Mouse (Mus musculus): ENCODE data around the gene Hdac7. TPM values are rescaled to one million over a fixed set of nuclear protein-coding genes. Genes with fewer than 3 reads are reported as not detected.
A peak's percentile ranks its signal among the peaks of the same experiment; 100 is the strongest.

Gene Hdac7
- polyA plus RNA-seq, 1 experiment: 29.9 TPM

DNA sequence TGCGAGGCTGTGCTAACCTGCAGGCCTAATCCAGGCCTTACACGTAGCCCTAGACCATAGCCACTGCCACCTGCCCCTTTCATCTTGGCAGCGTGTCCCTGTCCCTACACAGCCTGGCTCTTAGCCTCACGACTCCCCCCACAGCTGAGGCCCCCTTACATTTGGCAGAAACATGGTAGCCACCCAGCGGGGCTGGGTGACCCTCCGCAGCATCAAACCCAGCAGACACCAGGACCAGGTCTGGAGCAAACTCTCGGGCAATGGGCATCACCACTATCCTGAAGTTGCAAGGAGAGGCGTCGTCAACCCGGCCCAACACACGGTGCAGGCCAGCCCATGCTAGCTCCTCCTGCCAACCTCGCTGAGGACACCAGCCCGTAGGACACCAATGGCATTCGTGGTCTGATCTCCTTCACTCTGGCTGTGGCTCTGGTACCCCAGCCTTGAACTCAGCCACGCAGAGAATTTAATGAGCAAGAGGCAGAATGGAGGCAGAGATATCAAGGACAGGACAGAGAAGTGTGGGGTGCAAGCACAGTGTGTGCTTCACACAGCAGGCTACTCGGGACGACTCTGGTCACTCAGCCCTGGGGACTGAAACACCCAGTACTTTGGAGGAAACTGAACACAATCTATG is 47.5 kb downstream of the Hdac7 start:
- no peaks in the 10 kb centered on the region for H3K4me1 ChIP-seq (ENCODE audit: control insufficient read depth, insufficient read depth, insufficient read length, low read length)
- TF ChIP-seq POLR2A (IDR thresholded peaks at IDR 0.05; ENCODE audit: low read depth, low read length) (no peak), CTCF (IDR thresholded peaks at IDR 0.05; ENCODE audit: extremely low read depth, insufficient read length, insufficient replicate concordance, low read depth, low read length) (no peak)
- H3K36me3 ChIP-seq (ENCODE audit: control insufficient read depth, insufficient read depth, low read length): peaks cover 16% of the 10 kb centered on the region; the same call in 1 of the 2 replicates
- H3K4me3 ChIP-seq (ENCODE audit: low read depth, low read length): no peak overlapping the region
- no peak overlapping the region for H3K27ac ChIP-seq (ENCODE audit: insufficient read depth, low read depth, low read length)
- H3K27me3 ChIP-seq (ENCODE audit: control insufficient read depth, insufficient read depth, low read length): no peaks in the 10 kb centered on the region
- WGBS: 96% methylated on average over 17 of the region's 17 CpGs

DNA sequence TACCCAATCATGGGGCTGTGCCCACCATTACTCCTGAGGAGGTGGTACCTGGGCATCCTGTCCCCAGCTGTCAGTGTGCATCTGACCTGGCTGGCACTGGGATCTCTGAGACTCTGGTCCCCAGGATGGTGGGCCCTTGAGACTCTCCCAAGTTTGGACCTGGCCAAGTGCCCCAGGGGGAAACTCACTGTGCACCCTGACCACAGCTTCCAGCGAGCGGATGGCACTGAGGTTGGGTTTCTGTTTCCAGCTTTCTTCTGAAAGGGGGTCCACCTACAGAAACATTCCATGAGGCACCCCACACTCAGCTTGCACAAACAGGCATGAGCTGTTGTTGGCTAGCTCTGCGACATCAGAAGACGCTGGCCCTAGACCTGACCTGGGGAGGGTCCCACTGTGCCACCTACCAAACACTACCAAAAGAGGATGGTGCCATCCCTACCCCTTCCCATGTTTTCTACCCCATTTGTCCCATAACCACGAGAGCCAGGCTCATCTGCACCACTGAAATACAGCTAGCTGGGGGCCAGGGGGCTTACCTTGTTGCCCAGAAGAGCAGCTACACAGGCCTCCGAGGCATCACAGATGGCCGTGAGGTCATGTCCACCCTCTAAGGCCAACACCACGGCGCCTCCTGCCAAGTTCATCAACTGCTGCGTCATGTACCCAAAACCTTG is 48.6 kb downstream of the Hdac7 start:
- TF ChIP-seq CTCF (IDR thresholded peaks at IDR 0.05; ENCODE audit: extremely low read depth, insufficient read length, insufficient replicate concordance, low read depth, low read length) (no peak), POLR2A (IDR thresholded peaks at IDR 0.05; ENCODE audit: low read depth, low read length) (no peak)
- Histone ChIP-seq H3K27ac (ENCODE audit: insufficient read depth, low read depth, low read length) (no peak overlapping the region), H3K4me1 (ENCODE audit: control insufficient read depth, insufficient read depth, insufficient read length, low read length) (no peaks in the 10 kb centered on the region), H3K36me3 (ENCODE audit: control insufficient read depth, insufficient read depth, low read length) (peaks cover 16% of the 10 kb centered on the region; the same call in 1 of the 2 replicates), H3K4me3 (ENCODE audit: low read depth, low read length) (no peak overlapping the region), H3K27me3 (ENCODE audit: control insufficient read depth, insufficient read depth, low read length) (no peaks in the 10 kb centered on the region)
- 94% methylated on average over 10 of the region's 10 CpGs for WGBS

DNA sequence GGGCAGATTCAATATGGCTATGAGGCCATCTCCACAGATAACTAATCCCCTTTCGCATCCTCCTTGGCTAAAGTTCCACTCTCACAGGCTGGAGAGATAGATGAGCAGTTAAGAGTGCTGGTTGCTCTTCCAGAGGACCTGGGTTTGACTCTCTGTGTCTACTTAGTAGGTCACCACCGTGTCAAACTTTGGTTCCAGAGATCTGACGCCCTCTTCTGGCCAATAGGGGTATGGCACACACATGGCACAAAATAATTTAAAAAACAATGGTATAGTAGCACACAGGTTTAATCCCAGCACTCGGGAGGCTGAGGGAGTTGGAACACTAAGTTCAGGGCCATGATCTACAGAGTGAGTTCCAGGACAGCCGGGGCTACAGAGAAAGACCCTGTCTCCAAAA is 50.0 kb downstream of the Hdac7 start:
- Histone ChIP-seq H3K36me3 (ENCODE audit: control insufficient read depth, insufficient read depth, low read length) (peaks cover 16% of the 10 kb centered on the region; the same call in 1 of the 2 replicates), H3K27me3 (ENCODE audit: control insufficient read depth, insufficient read depth, low read length) (no peaks in the 10 kb centered on the region), H3K4me1 (ENCODE audit: control insufficient read depth, insufficient read depth, insufficient read length, low read length) (peaks cover 3% of the 10 kb centered on the region), H3K4me3 (ENCODE audit: low read depth, low read length) (no peak overlapping the region), H3K27ac (ENCODE audit: insufficient read depth, low read depth, low read length) (no peak overlapping the region)
- TF ChIP-seq POLR2A (IDR thresholded peaks at IDR 0.05; ENCODE audit: low read depth, low read length): no peak
- TF ChIP-seq CTCF (IDR thresholded peaks at IDR 0.05; ENCODE audit: extremely low read depth, insufficient read length, insufficient replicate concordance, low read depth, low read length): peak; percentile 22; the same call in 1 of the 2 replicates
- WGBS: 77% methylated on average over 5 of the region's 5 CpGs

DNA sequence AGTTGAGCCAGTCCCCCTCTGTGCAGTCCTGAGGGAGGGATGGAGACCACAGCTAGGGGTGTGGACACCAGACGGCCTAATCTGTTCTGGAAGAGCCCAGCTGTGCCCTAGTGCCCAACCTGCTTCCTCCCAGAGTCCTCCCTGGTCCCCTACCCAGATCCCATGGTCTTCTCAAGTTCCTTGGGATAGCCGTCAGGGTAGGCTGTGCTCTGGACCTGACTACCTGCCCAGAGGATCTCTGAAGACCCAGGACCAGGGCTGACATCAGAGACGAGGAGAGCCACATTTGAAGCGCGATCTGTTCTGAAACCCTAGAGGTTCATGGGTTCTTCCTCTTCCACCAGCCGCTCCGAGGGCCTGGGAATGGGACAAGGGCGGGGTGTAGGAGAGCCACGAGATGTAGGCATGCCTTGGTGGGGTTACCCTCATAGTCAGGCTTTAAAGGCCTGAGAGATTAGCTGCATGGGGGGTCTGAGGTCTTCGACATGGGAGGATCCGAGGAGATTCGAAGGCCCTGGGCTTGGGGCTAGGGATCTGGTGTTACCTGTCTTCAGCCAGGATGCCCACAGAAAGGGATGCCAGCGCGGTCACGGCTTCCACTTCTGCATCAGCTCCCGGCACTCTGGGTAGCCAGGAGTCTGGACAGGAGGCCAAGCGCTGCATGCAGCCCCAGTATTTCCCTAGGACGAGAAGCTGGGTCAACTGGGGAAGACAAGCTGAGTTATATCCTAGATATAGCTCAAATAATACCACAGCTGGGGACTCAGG is 50.7 kb downstream of the Hdac7 start:
- Histone ChIP-seq H3K27me3 (ENCODE audit: control insufficient read depth, insufficient read depth, low read length) (no peaks in the 10 kb centered on the region), H3K36me3 (ENCODE audit: control insufficient read depth, insufficient read depth, low read length) (peaks cover 16% of the 10 kb centered on the region; the same call in 1 of the 2 replicates), H3K4me3 (ENCODE audit: low read depth, low read length) (no peak overlapping the region), H3K4me1 (ENCODE audit: control insufficient read depth, insufficient read depth, insufficient read length, low read length) (peaks cover 6% of the 10 kb centered on the region), H3K27ac (ENCODE audit: insufficient read depth, low read depth, low read length) (no peak overlapping the region)
- no peak for TF ChIP-seq CTCF (IDR thresholded peaks at IDR 0.05; ENCODE audit: extremely low read depth, insufficient read length, insufficient replicate concordance, low read depth, low read length)
- no peak for TF ChIP-seq POLR2A (IDR thresholded peaks at IDR 0.05; ENCODE audit: low read depth, low read length)
- 90% methylated on average over 18 of the region's 18 CpGs for WGBS

DNA sequence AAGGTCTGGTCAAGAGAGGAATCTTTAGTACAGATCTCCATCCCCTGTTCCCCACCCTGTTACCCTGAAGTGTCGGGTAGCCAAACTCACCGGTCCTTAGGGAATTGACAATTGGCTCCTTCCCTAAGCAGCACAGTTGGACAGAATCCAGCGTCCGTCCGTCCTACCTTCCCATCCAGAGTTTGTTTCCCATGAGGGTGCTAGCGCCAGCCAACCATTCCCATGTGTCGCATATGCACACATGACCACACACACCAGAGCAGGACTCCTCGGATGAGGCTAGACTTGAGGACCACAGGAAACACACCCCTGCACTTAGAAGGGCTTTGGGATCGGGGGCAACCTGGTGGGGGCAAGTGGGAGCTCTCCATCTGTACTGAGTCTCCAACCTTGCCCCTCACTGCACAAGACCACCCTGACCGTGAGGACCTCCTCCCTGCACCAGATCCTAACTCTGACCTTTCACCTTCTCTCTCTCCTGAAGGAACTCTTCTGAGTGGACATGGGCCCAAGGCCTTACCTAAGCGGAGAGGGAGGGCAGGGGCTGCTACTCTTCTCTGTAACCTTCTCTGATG is 53.1 kb downstream of the Hdac7 start:
- 82% methylated on average over 11 of the region's 11 CpGs for WGBS
- Histone ChIP-seq H3K36me3 (ENCODE audit: control insufficient read depth, insufficient read depth, low read length) (0 out of 2 replicates have a peak, but pooled peaks cover 1% of the 10 kb centered on the region), H3K27me3 (ENCODE audit: control insufficient read depth, insufficient read depth, low read length) (no peaks in the 10 kb centered on the region), H3K4me1 (ENCODE audit: control insufficient read depth, insufficient read depth, insufficient read length, low read length) (peaks cover 11% of the 10 kb centered on the region), H3K27ac (ENCODE audit: insufficient read depth, low read depth, low read length) (no peak overlapping the region), H3K4me3 (ENCODE audit: low read depth, low read length) (no peak overlapping the region)
- TF ChIP-seq CTCF (IDR thresholded peaks at IDR 0.05; ENCODE audit: extremely low read depth, insufficient read length, insufficient replicate concordance, low read depth, low read length): no peak
- TF ChIP-seq POLR2A (IDR thresholded peaks at IDR 0.05; ENCODE audit: low read depth, low read length): no peak

DNA sequence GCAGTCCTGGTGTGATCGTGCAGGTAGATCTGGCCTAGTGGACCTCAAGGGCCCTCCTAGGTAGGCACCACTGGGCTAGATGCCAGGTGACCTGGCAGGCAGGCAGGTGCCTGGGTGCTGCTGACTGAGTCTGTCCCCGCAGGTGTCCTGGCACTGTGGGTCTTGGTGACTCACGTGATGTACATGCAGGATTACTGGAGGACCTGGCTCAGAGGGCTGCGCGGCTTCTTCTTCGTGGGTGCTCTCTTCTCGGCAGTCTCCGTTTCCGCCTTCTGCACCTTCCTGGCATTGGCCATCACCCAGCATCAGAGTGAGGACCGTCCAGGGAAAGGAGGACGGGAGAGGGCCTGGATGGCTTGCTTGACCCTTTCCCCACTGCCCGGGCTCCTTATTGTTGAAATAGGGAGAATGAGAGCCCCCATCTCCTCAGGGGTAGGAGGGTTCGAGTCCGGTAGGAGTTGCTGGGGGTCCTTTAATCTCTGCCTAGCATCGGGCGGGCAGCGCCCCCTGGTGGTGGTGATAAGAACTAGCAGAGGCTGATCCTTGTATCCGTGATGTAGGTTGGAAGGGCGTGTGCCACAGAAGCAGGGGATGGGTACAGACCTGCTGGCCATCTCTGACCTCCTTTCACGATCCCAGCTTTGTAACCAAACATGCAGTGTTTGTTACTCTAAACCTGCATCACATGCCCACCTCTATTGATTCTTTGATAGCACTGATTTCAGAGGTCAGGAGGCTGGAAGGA is 54.4 kb downstream of the Hdac7 start:
- 46% methylated on average over 20 of the region's 20 CpGs for WGBS
- no peaks in the 10 kb centered on the region for H3K27me3 ChIP-seq (ENCODE audit: control insufficient read depth, insufficient read depth, low read length)
- H3K4me3 ChIP-seq (ENCODE audit: low read depth, low read length): no peak overlapping the region
- no peak overlapping the region for H3K27ac ChIP-seq (ENCODE audit: insufficient read depth, low read depth, low read length)
- TF ChIP-seq CTCF (IDR thresholded peaks at IDR 0.05; ENCODE audit: extremely low read depth, insufficient read length, insufficient replicate concordance, low read depth, low read length) (peak; percentile 88; the same call in 1 of the 2 replicates), POLR2A (IDR thresholded peaks at IDR 0.05; ENCODE audit: low read depth, low read length) (no peak)
- 0 out of 2 replicates have a peak, but pooled peaks cover 1% of the 10 kb centered on the region for H3K36me3 ChIP-seq (ENCODE audit: control insufficient read depth, insufficient read depth, low read length)
- peaks cover 16% of the 10 kb centered on the region for H3K4me1 ChIP-seq (ENCODE audit: control insufficient read depth, insufficient read depth, insufficient read length, low read length)

Data from small intestine, adult 2 months (tissue).